Mouse (Mus musculus): ENCODE data around the gene Ndufb4.
"Not testable (repeated sequence)": the region's sequence is repeated elsewhere in the genome, so short reads cannot be mapped to it uniquely, and the experiment has no call there.

Ndufb4 gene

DNA sequence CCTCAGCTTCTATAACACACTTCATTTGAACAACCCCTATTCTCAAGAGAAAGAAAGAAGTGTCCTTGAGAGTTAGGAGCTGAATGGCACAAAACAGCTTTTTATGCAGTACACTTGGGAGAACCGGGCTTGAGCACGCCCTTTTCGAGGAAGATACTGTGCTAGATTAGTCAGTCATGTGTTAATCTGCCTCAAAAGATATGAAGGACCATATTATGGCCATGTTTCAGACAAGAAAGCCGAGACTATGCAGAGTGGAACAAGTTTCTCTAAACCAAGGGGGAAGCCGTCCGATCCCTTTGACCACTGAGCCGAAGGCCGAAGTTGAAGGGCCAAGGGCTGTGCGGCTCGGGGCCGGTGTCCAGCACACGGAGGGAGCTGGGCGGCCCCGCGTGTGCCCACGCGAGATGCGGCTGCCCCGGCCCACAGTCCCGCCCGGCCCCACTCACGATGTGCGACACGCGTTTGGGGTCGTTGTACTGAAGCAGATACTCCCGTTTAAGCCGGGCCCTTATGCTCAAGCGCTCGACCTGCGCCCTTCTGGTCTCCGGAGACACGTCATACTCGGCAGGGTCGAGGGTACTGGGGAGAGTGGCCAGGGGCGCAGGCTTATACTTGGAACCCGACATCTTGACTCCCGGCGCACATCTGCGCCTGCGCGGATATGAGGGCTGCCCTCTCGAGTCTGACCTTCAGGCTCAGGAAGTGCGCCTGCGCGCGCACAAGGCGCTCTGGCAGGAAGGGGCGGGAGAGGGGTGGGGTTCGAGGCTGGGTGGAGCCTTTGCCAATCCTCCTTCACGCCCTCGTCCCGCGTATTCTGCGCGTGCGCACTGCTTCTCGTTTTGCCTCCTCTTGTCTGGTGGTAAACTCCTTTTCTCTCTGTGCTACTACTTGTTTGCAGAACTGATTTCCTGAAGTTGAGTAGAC lies at the start of gene Ndufb4:
TSS of gene Ndufb4 (minus strand) at position 723 of the 927 bp plus-strand sequence.
- DNase-seq (ENCODE audit: low read depth, low spot score), result peak; percentile 100

DNA sequence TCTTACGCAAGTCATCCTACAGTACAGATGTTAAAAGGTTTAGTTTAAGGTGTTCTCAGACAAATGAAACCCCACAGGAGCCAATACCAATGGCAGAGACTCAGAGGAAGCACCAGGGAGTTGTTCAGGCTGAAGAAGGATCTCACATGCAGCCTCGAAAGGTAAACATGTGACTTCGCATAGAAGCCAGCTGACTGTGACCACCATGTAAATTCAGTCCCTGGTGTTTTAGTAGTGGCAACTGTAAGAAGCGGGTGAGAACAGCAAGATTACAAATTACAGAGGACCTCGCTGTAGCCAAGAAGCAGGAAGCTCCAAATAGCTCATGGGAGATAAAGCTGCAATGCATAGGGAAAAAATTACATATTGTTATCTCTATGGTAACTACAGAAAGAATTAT lies 49.6 kb upstream of the Ndufb4 start:
- DNase-seq (ENCODE audit: low read depth, low spot score), result no peak

DNA sequence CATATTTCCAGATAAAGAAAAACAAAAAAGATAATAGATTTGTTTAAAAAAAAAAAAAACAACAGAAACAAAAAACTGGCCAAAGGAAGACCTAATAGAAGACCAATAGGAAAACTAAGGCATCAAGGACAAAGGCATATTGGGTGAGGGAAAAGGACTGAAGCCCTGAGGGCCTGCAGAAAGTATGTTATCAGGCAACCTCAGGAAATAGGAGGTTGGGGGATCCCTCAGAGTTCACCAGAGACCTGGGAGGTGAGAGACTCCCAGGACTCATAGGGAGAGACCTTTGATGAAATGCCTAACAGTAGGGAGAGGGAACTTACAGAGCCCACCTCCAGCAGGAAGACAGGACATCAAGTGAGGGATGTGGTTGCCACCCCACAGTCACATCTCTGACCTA lies 45.8 kb upstream of the Ndufb4 start:
- not testable (repeated sequence) for DNase-seq (ENCODE audit: low read depth, low spot score)

DNA sequence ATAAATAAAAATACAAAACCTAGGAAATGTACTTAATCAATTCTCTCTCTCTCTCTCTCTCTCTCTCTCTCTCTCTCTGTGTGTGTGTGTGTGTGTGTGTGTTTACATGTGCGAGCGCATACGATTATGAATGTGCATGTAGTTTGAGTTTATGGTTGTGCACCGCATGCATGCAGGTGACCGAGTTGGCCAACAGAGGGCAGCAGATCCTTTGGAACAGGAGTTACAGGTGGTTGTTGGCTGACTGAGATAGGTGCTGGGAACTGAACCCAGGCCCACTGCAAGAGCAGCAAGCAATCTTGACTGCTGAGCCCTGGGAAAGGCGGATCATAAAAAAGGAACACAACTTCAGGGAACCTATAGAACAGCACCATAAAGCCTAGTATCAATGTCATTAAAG lies 44.5 kb upstream of the Ndufb4 start:
- DNase-seq (ENCODE audit: low read depth, low spot score), result no peak

DNA sequence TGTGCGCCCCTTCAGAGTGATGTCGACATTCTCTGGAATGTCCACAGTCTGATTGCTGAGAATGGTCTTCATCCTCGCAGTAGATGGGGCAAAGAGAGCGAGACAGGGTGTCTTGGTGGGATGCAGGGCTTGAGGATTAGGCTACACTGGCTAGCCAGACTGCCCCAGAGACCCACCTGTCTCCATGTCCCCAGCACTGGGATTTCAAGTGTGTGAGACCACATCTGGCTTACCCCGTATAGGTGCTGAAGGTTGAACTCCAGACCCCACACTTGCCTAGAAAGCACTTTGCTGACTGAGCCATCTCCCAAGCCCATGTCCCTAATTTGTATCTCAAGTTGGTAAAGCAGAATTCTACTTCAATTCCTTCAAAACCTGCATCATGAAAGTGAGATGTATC lies 43.0 kb upstream of the Ndufb4 start:
- DNase-seq (ENCODE audit: low read depth, low spot score), result no peak

GRCm38 (mm10) chr16:37690932-37691730 lies 36.9 kb upstream of the Ndufb4 start:
- no peak for DNase-seq (ENCODE audit: low read depth, low spot score)

DNA sequence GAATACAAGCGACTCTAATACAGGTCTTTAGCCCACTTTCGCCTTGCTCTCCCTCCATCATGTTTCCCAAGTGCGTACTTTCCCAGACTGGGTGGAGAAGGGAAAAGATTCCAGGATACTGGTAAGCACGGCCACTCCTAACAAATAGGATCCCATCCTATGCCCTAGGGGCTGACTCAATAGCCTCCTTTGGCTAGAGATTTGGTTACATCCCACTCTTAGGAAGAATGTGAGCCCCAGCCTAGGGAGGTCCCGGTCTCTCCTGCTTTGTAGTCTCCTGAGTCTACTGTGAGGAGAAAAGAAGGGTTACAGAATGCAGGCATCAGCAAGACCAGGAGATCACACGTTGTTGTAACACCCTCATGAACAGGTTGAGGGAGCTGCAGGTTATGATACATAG lies 36.2 kb upstream of the Ndufb4 start:
- DNase-seq (ENCODE audit: low read depth, low spot score), result no peak

GRCm38 (mm10) chr16:37689934-37690333 lies 35.7 kb upstream of the Ndufb4 start:
- DNase-seq (ENCODE audit: low read depth, low spot score), result no peak

- DNase-seq (ENCODE audit: low read depth, low spot score), result no peak
Observed at GRCm38 (mm10) chr16:37689251-37689926, 35.1 kb upstream of the Ndufb4 start.

GRCm38 (mm10) chr16:37688181-37688580 lies 33.9 kb upstream of the Ndufb4 start:
- no peak for DNase-seq (ENCODE audit: low read depth, low spot score)

DNA sequence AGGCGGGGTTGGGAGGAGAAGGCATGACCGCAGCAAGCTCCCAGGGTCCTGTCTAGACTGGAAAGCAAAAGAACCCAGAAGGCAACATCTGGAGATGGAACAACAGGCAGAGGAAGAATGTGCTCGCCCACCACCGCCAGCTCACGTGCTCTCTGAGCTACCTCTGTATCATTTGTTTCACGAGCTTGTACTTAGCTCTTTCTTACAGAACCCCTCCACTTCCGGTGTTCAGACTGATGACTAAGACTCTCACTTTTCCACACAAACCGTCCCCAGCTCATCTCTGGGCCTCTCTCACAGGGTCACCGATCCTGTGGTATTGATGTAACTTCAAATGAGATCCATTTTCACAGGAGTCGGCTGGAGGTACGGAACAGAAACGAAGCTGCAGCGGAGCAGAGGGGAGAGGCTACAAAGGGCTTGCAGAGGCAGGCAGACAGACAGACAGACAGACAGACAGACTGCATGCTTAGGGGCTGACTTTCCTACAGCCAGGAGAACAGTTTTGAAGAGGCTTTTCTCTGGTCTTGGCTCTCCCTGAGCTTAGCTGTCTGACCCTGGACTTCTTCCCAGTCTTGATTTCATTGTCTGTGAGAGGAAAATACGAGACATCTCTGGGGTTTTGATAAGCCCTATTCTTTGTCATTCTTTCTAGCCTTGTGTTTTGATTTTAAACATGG lies 33.2 kb upstream of the Ndufb4 start:
- no peak for DNase-seq (ENCODE audit: low read depth, low spot score)

- DNase-seq (ENCODE audit: low read depth, low spot score), result no peak
Observed at GRCm38 (mm10) chr16:37686834-37687233, 32.6 kb upstream of the Ndufb4 start.

- no peak for DNase-seq (ENCODE audit: low read depth, low spot score)
Observed at GRCm38 (mm10) chr16:37685946-37686600, 31.8 kb upstream of the Ndufb4 start.

GRCm38 (mm10) chr16:37684634-37685441 lies 30.6 kb upstream of the Ndufb4 start:
- DNase-seq (ENCODE audit: low read depth, low spot score), result peak; percentile 92

GRCm38 (mm10) chr16:37684259-37684633 lies 30.0 kb upstream of the Ndufb4 start:
- no peak for DNase-seq (ENCODE audit: low read depth, low spot score)

- no peak for DNase-seq (ENCODE audit: low read depth, low spot score)
Observed at GRCm38 (mm10) chr16:37683154-37684130, 29.2 kb upstream of the Ndufb4 start.

DNA sequence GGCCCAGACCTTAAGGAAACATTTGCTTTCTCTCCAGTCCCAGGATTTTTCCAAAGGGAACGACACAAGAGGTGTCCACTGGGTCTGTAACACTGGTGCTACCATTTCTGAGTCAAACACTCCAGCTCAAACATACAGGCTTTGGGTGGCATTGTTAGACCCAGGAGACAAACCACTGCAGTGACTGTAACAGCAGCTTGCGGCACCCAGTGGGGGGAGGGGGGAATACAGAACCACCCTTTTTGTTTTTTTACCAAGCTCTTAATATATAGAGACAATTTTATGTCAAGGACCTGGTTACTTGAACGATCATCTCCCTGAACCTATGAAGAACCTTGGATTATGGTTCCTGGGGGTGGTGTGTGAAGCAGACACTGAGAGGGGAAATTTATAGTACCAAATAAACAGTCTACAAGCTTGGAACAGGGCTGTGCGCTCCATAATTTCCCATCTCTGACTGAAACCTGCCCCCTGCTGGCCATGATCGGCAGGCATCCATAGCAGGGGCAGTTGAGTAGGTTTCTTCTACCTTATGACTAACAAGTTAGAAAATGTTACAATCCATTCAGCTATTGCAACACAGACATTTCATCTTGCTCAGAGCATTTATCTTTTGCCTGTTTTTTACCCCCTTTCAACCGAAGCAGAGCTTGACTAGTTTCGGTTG lies 28.2 kb upstream of the Ndufb4 start:
- peak; percentile 77 for DNase-seq (ENCODE audit: low read depth, low spot score)

DNA sequence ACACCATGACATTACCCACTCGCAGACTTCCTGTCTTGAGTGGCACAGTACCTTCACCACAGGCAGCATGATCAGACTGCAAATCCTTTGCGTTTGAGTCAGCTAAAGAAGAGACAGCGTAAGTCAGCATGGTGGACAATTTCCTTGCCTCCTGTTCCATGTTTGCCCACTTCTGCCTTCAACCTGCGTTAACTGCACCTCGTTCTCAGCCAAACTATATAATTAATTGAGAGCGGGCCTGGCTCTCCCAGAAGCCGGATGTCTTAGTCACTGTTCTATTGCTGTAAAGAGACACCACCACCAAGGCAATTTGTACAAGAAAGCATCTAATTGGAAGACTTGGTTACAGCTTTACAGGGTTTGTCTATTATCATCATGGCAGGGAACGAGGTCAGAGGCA lies 26.6 kb upstream of the Ndufb4 start:
- no peak for DNase-seq (ENCODE audit: low read depth, low spot score)
